Mouse (Mus musculus) hindbrain, postnatal 0 days (tissue): ENCODE results near the gene Taf10. TPM values are rescaled to one million over a fixed set of nuclear protein-coding genes. Genes with fewer than 3 reads are reported as not detected.

ENCODE experiments used
- ATAC-seq: fragments of 200-750 bp; cut with Nextera tagmentation; 2 replicates; pipeline ENCODE4 v1.8.0; 2017; ENCODE audit warnings: mild to moderate bottlenecking, moderate TSS enrichment, moderate library complexity
- DNase-seq: peaks from one replicate; pipeline ENCODE4 v3.0.0-alpha.2; 2015; ENCODE audit warnings: low spot score
- H3K27ac ChIP-seq: fragments of 300-500 bp; sonication (generic); 2 replicates; pipeline ENCODE4 v1.5.1; 2014; ENCODE audit warnings: mild to moderate bottlenecking
- H3K27me3 ChIP-seq: fragments of 300-500 bp; sonication (generic); 2 replicates; pipeline ENCODE4 v1.6.1; 2014; ENCODE audit warnings: low read length, mixed read lengths; ENCODE audit not compliant: insufficient read depth
- H3K36me3 ChIP-seq: fragments of 300-500 bp; sonication (generic); 2 replicates; pipeline ENCODE4 v1.6.1; 2014; ENCODE audit warnings: low read length, mixed read lengths; ENCODE audit not compliant: insufficient read depth
- H3K4me1 ChIP-seq: fragments of 300-500 bp; sonication (generic); 2 replicates; pipeline ENCODE4 v1.6.1; 2014; ENCODE audit warnings: antibody characterized with exemption, low read length, mixed read lengths; ENCODE audit not compliant: insufficient read depth
- H3K4me2 ChIP-seq: fragments of 300-500 bp; sonication (generic); 2 replicates; pipeline ENCODE4 v1.6.1; 2014; ENCODE audit warnings: low read depth, mild to moderate bottlenecking, low read length, moderate library complexity, mixed read lengths
- H3K4me3 ChIP-seq: fragments of 300-500 bp; sonication (generic); 2 replicates; pipeline ENCODE4 v1.5.1; 2014; ENCODE audit warnings: low read length
- H3K9ac ChIP-seq: fragments of 300-500 bp; sonication (generic); replicated peaks from 2 replicates; pipeline ENCODE4 v1.6.1; 2014; ENCODE audit warnings: mild to moderate bottlenecking, low read length, moderate library complexity, mixed read lengths
- H3K9me3 ChIP-seq: fragments of 300-500 bp; sonication (generic); 2 replicates; pipeline ENCODE4 v1.6.1; 2016; ENCODE audit warnings: low read length, mixed read lengths
- CTCF ChIP-seq: IDR thresholded peaks from 2 replicates; pipeline ENCODE4 v1.5.1; 2016; ENCODE audit warnings: antibody characterized with exemption, control low read depth, low read depth
- WGBS: fragments of 180-500 bp; shearing (Covaris S2); extraction: QIAGEN DNeasy Blood & Tissue Kit; methylation state at CpG from one replicate; pipeline ENCODE4 v1.1.7; 2014; 5-methylcytosine and 5-hydroxymethylcytosine counted together
- polyA plus RNA-seq: library from polyadenylated mRNA; unstranded; fragments of >200 nt; fragmentation: Nextera tagmentation; extraction: Ambion mirVana; gene quantifications from 2 replicates; pipeline ENCODE4 v1.2.1, GENCODE M21; 2015
- total RNA-seq: library from RNA; depleted of rRNA; stranded (reverse); fragments of >200 nt; gene quantifications from 2 replicates; pipeline ENCODE4 v1.2.3, GENCODE M21; 2014

Gene Taf10
- total and polyA plus RNA-seq, 2 experiments from 2014 or later, result 111 to 124 TPM

DNA sequence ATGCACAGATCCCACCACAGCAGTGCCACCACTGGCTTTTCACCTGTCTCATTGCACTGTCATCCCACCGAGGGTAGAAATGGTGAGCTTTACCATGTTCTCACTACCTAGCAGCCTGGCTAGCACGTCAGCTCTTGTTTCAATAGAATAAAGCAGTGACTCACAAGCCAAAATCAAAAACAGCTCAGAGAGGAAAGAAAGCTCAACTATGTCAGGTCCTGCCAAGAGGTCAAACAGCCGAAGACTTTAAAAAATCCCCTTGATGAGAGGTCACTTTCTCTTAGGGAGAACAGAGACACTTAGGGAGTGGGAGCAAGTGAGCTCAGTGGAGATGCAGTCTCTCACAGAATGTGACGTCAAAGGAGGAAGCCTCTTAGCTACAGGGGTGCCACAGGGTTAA is 39.7 kb upstream of the Taf10 start:
- Histone ChIP-seq H3K4me1 (peaks cover 37% of the 10 kb centered on the region), H3K9ac (0 out of 2 replicates have a peak overlapping the region, but pooled peaks have one; percentile 22), H3K4me2 (0 out of 2 replicates have a peak overlapping the region, but pooled peaks have one; percentile 84), H3K27ac (no peak overlapping the region), H3K36me3 (peaks cover 21% of the 10 kb centered on the region; the same call in 1 of the 2 replicates), H3K9me3 (no peaks in the 10 kb centered on the region), H3K4me3 (no peak overlapping the region), H3K27me3 (no peaks in the 10 kb centered on the region)
- TF ChIP-seq CTCF, result no peak
- ATAC-seq, result no peak
- WGBS, result 35% methylated on average over 4 of the region's 4 CpGs
- no peak for DNase-seq

GRCm38 (mm10) chr7:105778553-105779265 is 34.5 kb upstream of the Taf10 start:
- peak overlapping the region; percentile 67 for H3K27ac ChIP-seq
- WGBS, result 19% methylated on average over 4 of the region's 4 CpGs
- no peak overlapping the region for H3K4me3 ChIP-seq
- H3K9ac ChIP-seq, result no peak overlapping the region; the same call in 1 of the 2 replicates
- H3K36me3 ChIP-seq, result peaks cover 24% of the 10 kb centered on the region; the same call in 1 of the 2 replicates
- H3K27me3 ChIP-seq, result no peaks in the 10 kb centered on the region
- DNase-seq, result peak; percentile 49
- TF ChIP-seq CTCF, result no peak
- H3K4me1 ChIP-seq, result peaks cover 23% of the 10 kb centered on the region
- peak overlapping the region; percentile 35; the same call in 1 of the 2 replicates for H3K4me2 ChIP-seq
- ATAC-seq, result peak; percentile 61
- H3K9me3 ChIP-seq, result no peaks in the 10 kb centered on the region

DNA sequence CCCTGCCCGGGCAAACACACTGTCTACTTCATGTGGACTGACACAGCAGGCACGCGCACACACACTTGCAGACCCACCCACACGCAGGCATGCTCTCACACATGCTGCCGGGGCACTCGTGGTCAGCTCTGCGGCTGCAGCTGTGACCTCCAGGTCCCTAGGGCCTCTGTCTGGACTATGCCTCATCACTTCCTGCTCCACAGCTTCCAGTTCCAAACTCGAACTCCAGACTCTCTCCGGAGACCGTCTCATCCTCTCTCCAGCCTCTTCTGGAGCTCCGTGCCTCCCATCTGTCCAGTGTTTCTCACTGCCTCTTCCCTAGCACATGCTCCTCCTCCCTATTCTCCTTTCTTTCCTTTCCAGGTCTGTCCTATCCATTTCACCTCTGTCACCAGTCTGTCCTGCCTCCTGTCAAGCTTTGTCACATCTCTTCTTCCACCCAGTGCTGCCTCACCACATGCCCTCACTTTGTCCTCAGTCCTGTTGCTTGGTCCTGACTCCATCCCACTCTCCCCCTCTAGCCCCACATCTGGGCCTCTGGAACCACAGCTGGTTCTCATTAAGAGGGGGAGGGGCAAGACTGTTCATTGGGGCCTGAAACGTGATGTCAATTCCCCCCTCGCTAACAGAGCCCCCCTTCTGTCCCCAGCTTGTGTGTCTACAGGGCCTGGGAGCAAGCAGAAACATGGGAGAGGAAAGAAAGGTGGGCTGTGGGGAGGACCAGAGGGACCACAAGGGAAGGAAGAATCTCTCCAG is 33.8 kb upstream of the Taf10 start:
- DNase-seq (peak; percentile 8), ATAC-seq (peak; percentile 39)
- Histone ChIP-seq H3K27ac (peak overlapping the region; percentile 67; the same call in 1 of the 2 replicates), H3K4me1 (peaks cover 23% of the 10 kb centered on the region), H3K4me2 (peak overlapping the region; percentile 35), H3K4me3 (peak overlapping the region; percentile 8; the same call in 1 of the 2 replicates), H3K36me3 (peaks cover 24% of the 10 kb centered on the region; the same call in 1 of the 2 replicates), H3K9ac (no peak overlapping the region), H3K27me3 (no peaks in the 10 kb centered on the region), H3K9me3 (no peaks in the 10 kb centered on the region)
- 46% methylated on average over 13 of the region's 13 CpGs for WGBS
- no peak for TF ChIP-seq CTCF

GRCm38 (mm10) chr7:105777316-105777715 is 33.2 kb upstream of the Taf10 start:
- TF ChIP-seq CTCF, result no peak
- Histone ChIP-seq H3K9me3 (no peaks in the 10 kb centered on the region), H3K36me3 (peaks cover 27% of the 10 kb centered on the region), H3K4me3 (no peak overlapping the region), H3K4me2 (no peak overlapping the region), H3K27me3 (no peaks in the 10 kb centered on the region), H3K9ac (no peak overlapping the region), H3K4me1 (peaks cover 23% of the 10 kb centered on the region), H3K27ac (no peak overlapping the region)
- WGBS, result 83% methylated on average over 1 of the region's 1 CpGs
- DNase-seq, result no peak
- no peak for ATAC-seq

GRCm38 (mm10) chr7:105776026-105776425 is 31.9 kb upstream of the Taf10 start:
- DNase-seq (no peak), ATAC-seq (no peak)
- H3K4me1 ChIP-seq, result peaks cover 23% of the 10 kb centered on the region
- H3K27ac ChIP-seq, result no peak overlapping the region
- H3K36me3 ChIP-seq, result peaks cover 34% of the 10 kb centered on the region
- 82% methylated on average over 2 of the region's 2 CpGs for WGBS
- no peak overlapping the region for H3K4me3 ChIP-seq
- H3K4me2 ChIP-seq, result no peak overlapping the region
- no peak for TF ChIP-seq CTCF
- no peak overlapping the region for H3K9ac ChIP-seq
- H3K9me3 ChIP-seq, result no peaks in the 10 kb centered on the region
- no peaks in the 10 kb centered on the region for H3K27me3 ChIP-seq

DNA sequence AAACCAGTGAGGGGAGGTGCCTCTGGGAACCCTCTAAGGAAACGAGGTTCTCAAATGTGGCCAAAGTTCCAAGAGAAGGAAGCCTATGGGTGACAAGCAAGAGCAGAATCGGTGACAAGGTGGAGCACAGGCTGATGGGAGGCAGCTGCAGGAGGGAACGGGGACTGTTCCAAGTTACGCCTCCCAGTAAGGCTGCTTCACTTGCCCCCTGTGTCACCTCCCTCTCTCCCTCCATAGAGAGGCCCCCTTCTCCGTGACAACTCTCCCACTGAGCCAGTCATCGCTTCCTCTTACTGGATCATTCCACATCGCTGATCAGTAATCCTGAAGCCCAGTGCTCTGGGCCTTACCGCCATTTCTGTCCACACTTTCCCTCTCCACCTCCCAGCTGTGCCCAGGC is 30.5 kb upstream of the Taf10 start:
- DNase-seq (no peak), ATAC-seq (peak; percentile 14; the same call in 1 of the 2 replicates)
- Histone ChIP-seq H3K9me3 (no peaks in the 10 kb centered on the region), H3K4me2 (no peak overlapping the region), H3K4me1 (peaks cover 23% of the 10 kb centered on the region), H3K36me3 (peaks cover 35% of the 10 kb centered on the region), H3K27ac (no peak overlapping the region), H3K4me3 (no peak overlapping the region), H3K27me3 (no peaks in the 10 kb centered on the region), H3K9ac (no peak overlapping the region)
- 30% methylated on average over 8 of the region's 8 CpGs for WGBS
- no peak for TF ChIP-seq CTCF
